In the genomic region with DNA sequence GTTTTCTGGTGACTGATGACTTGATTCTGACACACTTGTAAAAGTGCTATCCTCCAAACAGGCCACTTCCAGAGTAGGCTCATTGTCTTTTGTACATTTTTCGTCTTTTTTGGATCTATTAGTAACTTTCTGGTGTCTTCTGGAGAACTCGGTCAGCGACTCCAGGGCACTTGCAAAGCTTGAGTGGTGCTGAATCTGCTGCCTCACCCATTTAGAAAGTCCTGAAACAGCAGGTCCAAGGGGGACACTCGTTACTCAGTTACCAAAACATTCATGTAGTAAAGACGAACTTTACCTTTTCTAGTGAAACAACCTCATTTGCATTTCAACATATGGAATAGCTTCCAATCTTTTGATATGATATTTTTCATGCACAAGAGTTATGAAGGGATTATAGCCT, we compare ENCODE assay signal across 24 mouse cellular contexts.
DNase-seq lines count a peak whose midpoint lies in the region; ATAC-seq lines count a peak whose summit lies in the region.
"Had no signal": no experiment of that assay in that cellular context is flagged by ENCODE, and none has a peak within 500 bp of the region (broad histone marks: within the 10 kb centered on the region; RNA-seq: fewer than 3 reads in every experiment).

No protein-coding gene starts in this region.

- peaks cover 10% of the 10 kb centered on the region for H3K36me3 ChIP-seq in kidney, embryonic 15.5 days
- H3K36me3 ChIP-seq in midbrain, embryonic 11.5 days (ENCODE audit: control insufficient read depth, insufficient read depth, low read length), result no peaks in the 10 kb centered on the region
- H3K36me3 ChIP-seq in midbrain, embryonic 16.5 days (ENCODE audit: control insufficient read depth, insufficient read depth, low read length), result no peaks in the 10 kb centered on the region
- H3K36me3 ChIP-seq: hindbrain, embryonic 12.5 days had no signal

- H3K27me3 ChIP-seq in kidney, embryonic 15.5 days, result no peaks in the 10 kb centered on the region
- no peaks in the 10 kb centered on the region for H3K27me3 ChIP-seq in midbrain, embryonic 11.5 days (ENCODE audit: control insufficient read depth, insufficient read depth, low read length)
- H3K27me3 ChIP-seq in midbrain, embryonic 16.5 days (ENCODE audit: control insufficient read depth, insufficient read depth, low read depth, low read length), result no peaks in the 10 kb centered on the region
- H3K27me3 ChIP-seq: CH12.LX; forebrain, embryonic 13.5 days; hindbrain, embryonic 12.5 days; Patski had no signal

- no peak overlapping the region for H3K4me2 ChIP-seq in kidney, embryonic 15.5 days
- H3K4me2 ChIP-seq in midbrain, embryonic 11.5 days, result no peak overlapping the region
- H3K4me2 ChIP-seq in midbrain, embryonic 16.5 days (ENCODE audit: low read length), result no peak overlapping the region
- H3K4me2 ChIP-seq: forebrain, embryonic 13.5 days; heart, embryonic 11.5 days; hindbrain, embryonic 12.5 days had no signal

- H3K9ac ChIP-seq in kidney, embryonic 15.5 days, result no peak overlapping the region
- no peak overlapping the region for H3K9ac ChIP-seq in midbrain, embryonic 11.5 days (ENCODE audit: low read length)
- no peak overlapping the region for H3K9ac ChIP-seq in midbrain, embryonic 16.5 days (ENCODE audit: low read depth, low read length)
- H3K9ac ChIP-seq: forebrain, embryonic 13.5 days; hindbrain, embryonic 12.5 days had no signal

- 92% methylated on average over 5 of the region's 5 CpGs for WGBS in kidney, embryonic 15.5 days
- WGBS in midbrain, embryonic 11.5 days, result 89% methylated on average over 5 of the region's 5 CpGs
- WGBS in midbrain, embryonic 16.5 days, result 91% methylated on average over 5 of the region's 5 CpGs

- no peak overlapping the region for H3K27ac ChIP-seq in kidney, embryonic 15.5 days
- no peak overlapping the region for H3K27ac ChIP-seq in midbrain, embryonic 11.5 days (ENCODE audit: low read depth, low read length)
- H3K27ac ChIP-seq in midbrain, embryonic 16.5 days (ENCODE audit: low read length), result no peak overlapping the region
- H3K27ac ChIP-seq: forebrain, embryonic 10.5 days; forebrain, embryonic 13.5 days; gastrocnemius, adult 2 months; hindbrain, embryonic 12.5 days had no signal

- H3K9me3 ChIP-seq in kidney, embryonic 15.5 days (replicated peaks), result no peaks in the 10 kb centered on the region
- H3K9me3 ChIP-seq in midbrain, embryonic 11.5 days (ENCODE audit: control insufficient read depth, low read length), result no peaks in the 10 kb centered on the region
- no peaks in the 10 kb centered on the region for H3K9me3 ChIP-seq in midbrain, embryonic 16.5 days (replicated peaks; ENCODE audit: control insufficient read depth, low read length, poor library complexity, severe bottlenecking)
- H3K9me3 ChIP-seq: forebrain, embryonic 10.5 days; forebrain, embryonic 13.5 days; G1E; hindbrain, embryonic 12.5 days had no signal

- DNase-seq in kidney, adult 18-20 months, result peak; percentile 3
- DNase-seq in midbrain, embryonic 11.5 days (ENCODE audit: low spot score, missing footprints), result peak; percentile 44
- peak; percentile 39 to 66 for DNase-seq in kidney, postnatal 25 days
- DNase-seq in spleen, postnatal 14 days (ENCODE audit: low spot score in 2 of 2), result no peak
- no peak for DNase-seq in spleen, adult 12 weeks (ENCODE audit: low spot score)
- DNase-seq: adrenal gland, postnatal 10 days; adrenal gland, postnatal 36 days; B cell, adult 2 months; cerebellum, adult 18-20 months; cerebellum, adult 9-10 months; cerebellum, postnatal 14 days; gastrocnemius, adult 2 months; gastrocnemius, postnatal 14 days; heart, adult 11 months had no signal

- ATAC-seq in kidney, embryonic 15.5 days (replicated peaks; ENCODE audit: low FRiP score), result no peak
- no peak for ATAC-seq in midbrain, embryonic 11.5 days (ENCODE audit: low FRiP score)
- ATAC-seq in midbrain, embryonic 16.5 days, result no peak
- ATAC-seq: forebrain, embryonic 13.5 days; forebrain, embryonic 16.5 days; Patski had no signal

- no peak overlapping the region for H3K4me3 ChIP-seq in kidney, embryonic 15.5 days (replicated peaks)
- H3K4me3 ChIP-seq in midbrain, embryonic 11.5 days (ENCODE audit: low read depth, low read length), result no peak overlapping the region
- H3K4me3 ChIP-seq in midbrain, embryonic 16.5 days (ENCODE audit: low read depth, low read length), result no peak overlapping the region
- H3K4me3 ChIP-seq: forebrain, embryonic 10.5 days; forebrain, embryonic 13.5 days; gastrocnemius, adult 2 months; hindbrain, embryonic 12.5 days had no signal

- 0 out of 2 replicates have a peak, but pooled peaks cover 5% of the 10 kb centered on the region for H3K4me1 ChIP-seq in kidney, embryonic 15.5 days
- H3K4me1 ChIP-seq in midbrain, embryonic 11.5 days (ENCODE audit: control insufficient read depth, insufficient read depth, low read length), result no peaks in the 10 kb centered on the region
- no peaks in the 10 kb centered on the region for H3K4me1 ChIP-seq in midbrain, embryonic 16.5 days (ENCODE audit: control insufficient read depth, insufficient read depth, low read length)
- H3K4me1 ChIP-seq: forebrain, embryonic 10.5 days; forebrain, embryonic 13.5 days; hindbrain, embryonic 12.5 days had no signal

Comparison
In these comparisons a context has a peak if more than half of its experiments do, and no peak if none do; other contexts are left out.
1. DNase-seq: peak in kidney, adult 18-20 months (single experiment), midbrain, embryonic 11.5 days (single experiment) and kidney, postnatal 25 days (2 of 2); none in spleen, postnatal 14 days (0 of 2) and spleen, adult 12 weeks (single experiment).